Mouse (Mus musculus): ENCODE results near the gene Tmem9.
A peak's percentile ranks its signal among the peaks of the same experiment; 100 is the strongest.

Tmem9 gene

GRCm38 (mm10) chr1:136032961-136033360 is 25.0 kb downstream of the Tmem9 start:
- no peak for DNase-seq

DNA sequence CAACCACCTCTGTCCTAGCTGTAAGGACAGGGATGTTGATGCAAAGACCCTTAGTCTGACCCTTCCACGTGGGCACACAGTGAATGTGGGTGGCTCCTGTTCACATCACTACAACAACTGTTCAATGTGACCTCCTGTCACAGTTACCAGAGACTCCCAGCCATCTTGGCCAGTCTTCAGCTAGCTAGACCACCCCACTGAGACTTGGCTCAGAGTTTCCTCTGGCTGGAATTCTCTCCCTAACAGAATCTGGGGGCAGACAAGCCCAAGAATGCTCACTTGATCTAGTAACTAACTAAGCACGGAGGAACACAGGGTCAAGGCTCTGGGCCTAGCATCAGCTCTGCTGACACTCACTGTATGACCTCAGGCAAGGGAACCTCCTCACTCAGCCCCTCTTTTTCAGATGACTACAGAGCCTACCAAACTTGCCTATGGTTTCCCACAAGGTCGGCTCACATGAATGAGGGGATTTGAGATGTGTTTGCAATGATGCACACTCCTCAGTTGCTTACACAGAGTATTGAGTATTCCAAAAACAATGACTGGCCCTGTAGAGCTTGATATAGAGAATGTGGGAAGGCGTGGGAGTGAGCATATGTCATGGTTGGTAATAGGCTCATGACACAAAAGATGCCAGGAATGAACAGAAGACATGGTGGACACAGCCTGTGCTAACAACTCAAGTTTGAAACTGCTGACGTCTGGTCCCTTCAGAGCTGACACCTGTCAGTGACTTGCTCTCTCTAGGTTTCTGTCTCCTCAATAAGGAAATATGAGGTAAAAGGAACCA is 31.0 kb downstream of the Tmem9 start:
- DNase-seq = no peak

DNA sequence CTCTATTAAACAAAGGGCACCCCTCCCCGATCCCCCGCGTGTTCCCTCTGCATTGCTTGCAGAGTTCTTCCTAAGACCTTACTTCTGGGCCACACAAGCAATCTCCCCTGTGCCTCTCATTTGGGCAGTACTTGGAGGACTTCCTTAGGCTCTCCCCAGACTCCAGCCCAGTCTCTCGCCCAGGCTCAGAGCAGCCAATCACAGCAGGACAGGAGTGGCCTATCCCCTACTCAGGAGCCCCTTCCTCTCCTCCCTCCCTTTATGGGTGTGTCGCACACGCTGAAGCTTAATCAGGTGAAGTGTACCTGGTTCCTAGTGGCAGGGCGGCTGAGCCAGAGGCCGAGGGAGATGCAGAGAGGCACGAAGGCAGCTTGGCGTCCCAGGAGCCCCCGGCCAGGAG is 32.5 kb downstream of the Tmem9 start:
- DNase-seq = peak; percentile 20

DNA sequence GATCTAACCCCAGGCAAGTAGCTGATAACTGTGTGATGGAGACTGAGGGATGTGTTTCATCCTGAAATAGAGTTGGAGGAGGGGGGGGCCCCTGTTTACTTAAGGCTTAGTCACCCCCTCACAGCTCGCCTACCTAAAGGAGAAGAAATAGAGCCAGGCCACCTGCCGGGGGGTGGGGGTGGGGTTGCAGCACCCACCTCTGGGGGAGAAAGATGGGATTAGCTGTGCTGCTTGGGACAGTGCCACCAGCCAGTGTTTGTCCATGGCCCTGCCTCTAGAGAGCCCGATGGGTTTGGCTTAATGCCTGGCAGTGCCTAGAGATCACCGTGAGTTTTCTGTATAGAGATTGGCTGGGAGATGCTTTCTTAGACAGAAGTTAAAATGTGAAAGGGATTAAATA is 32.9 kb downstream of the Tmem9 start:
- no peak for DNase-seq

DNA sequence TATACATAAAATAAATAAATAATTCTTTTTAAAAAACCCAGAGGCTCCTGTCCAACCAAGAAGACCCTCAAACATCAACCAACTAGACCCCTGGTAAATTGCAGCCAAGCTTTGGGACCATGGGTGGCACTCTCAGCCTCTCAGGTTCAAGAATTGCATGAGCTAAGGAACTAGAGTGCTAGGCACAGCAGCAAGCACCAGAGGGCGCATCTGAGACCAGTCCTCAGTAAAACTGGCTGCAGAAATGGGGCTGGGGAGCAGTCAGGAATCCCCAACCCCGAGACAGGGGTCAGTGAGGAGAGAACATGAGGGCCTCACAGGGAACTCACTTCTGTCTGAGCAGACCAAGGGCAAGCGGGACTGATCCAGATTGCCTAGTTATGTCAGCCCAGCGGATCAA is 37.8 kb downstream of the Tmem9 start:
- DNase-seq = peak; percentile 78

- peak; percentile 43 for DNase-seq
Measured at GRCm38 (mm10) chr1:136047432-136047831, 39.5 kb downstream of the Tmem9 start.

DNA sequence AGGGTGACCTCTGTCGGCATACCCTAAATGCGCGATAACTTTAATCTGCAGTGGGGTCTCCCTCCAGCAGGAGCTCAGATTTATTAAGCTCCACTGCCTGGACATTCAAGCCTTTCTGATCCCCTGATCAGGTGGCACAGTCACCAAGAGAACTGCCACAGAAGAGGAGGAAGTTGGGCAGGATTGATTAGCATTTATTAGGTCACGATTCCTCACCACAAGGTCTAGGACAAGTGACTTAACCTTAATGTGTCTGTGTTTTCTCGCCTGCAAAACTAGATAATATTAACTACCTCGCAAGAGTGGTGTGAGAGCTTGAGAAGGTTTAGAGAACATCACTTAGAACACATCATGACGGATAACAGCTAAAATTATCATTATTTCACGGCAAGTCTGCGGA is 39.9 kb downstream of the Tmem9 start:
- no peak for DNase-seq

DNA sequence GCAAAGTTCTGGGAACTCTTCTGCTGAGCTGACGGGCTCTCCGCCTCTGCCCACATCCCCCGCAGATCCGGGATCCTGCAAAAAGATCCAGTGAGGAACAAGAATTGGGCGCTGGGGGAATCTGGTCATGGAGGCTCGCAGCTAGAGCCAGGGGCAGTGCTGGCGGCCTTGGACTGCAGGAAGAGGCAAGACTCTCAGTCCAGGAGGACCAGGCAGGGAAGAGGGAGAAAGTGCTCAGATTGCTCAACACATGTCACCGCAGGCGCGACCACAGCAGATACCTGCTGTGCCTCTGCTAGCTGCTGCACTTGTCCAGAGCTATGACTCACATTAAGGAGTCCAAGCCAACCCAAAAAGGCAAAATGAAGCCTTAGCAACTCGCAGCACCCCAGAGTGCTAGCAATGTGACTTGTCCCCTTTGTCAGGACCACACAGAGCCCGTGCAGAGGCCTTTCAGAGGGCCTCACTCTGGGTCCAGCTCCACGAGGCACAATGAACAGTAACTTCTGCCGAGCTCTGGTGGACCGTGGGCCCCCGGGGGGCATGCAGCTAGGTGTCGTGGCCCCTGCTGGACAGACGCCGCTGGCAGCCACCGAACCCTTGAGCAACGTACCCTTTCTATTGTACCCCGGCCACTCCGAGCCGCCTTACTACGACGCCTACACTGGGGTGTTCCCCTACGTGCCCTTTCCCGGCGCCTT is 42.5 kb downstream of the Tmem9 start, which contains the start of gene Ascl5:
Ascl5 (plus strand) TSS at position 493 of the 701 bp plus-strand sequence.
- DNase-seq = no peak

DNA sequence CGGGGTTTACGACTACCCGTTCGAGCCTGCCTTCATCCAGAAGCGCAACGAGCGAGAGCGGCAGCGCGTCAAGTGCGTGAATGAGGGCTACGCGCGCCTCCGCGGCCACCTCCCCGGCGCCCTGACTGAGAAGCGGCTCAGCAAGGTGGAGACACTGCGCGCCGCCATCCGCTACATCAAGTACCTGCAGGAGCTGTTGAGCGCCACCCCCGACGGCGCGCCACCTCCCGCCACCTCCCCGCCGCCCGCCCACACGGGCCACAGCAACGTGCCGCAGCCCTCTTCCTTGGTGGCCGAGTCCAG is 43.0 kb downstream of the Tmem9 start:
- DNase-seq = peak; percentile 50

DNA sequence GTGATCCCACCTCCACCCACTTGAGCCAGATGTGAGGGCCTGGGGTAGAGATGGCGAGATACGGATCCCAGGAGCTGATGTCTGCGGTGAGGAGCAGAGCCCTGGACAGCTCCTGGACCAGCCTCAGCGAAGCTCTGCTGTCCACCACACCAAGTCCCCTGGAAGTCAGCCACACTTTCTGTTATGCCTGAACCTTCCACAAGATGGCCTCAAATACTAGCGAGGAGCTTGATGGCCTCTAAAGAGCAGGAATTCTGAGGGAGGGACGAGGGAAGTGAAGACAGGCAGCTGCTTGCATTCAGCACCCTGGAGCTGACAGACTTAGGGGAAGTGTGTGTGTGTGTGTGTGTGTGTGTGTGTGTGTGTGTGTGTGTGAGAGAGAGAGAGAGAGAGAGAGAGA is 43.5 kb downstream of the Tmem9 start:
- DNase-seq = peak; percentile 89

DNA sequence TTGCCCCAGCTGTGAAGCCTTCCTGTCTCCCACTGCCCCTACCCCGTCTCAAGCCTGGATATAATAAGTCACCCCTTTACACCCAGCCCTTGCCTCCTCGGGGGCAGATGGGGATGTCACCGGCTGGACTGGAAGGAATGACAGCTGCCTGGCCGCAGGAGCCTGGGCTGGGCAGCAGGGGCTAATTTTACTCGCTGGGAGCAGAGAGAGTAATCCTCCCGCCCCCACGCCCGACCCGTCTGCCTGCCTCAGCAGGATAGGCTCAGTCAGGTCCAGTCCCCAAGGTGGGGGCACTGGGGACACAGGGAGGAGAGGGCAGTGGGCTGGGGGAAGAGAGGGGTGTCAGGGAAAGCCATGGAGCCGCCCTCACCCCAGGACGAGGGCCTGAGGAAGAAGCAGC is 44.6 kb downstream of the Tmem9 start, which contains the start of gene Cacna1s:
Cacna1s (plus strand) TSS at position 204 of the 400 bp plus-strand sequence.
- no peak for DNase-seq

GRCm38 (mm10) chr1:136055771-136056170 is 47.8 kb downstream of the Tmem9 start:
- no peak for DNase-seq

DNA sequence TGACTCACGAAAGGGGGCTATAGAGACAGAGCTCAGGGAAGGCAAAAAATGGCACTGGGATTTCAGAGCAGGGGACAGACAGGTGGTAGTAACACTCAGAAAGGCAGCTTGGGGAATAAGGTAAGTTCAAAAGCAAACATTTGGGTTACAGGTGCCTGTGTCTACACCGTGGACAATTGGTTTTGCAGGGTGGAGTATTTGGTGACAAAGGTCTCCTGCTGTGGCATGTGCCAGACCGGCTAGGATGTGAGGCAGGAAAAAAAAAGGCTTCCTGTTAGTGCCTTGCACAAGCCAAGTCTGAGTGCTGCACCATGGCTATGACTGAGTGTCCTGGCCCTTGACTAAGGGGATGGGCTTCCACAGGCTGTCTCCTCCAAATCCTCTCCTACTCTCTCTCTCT is 50.6 kb downstream of the Tmem9 start:
- DNase-seq = no peak

DNA sequence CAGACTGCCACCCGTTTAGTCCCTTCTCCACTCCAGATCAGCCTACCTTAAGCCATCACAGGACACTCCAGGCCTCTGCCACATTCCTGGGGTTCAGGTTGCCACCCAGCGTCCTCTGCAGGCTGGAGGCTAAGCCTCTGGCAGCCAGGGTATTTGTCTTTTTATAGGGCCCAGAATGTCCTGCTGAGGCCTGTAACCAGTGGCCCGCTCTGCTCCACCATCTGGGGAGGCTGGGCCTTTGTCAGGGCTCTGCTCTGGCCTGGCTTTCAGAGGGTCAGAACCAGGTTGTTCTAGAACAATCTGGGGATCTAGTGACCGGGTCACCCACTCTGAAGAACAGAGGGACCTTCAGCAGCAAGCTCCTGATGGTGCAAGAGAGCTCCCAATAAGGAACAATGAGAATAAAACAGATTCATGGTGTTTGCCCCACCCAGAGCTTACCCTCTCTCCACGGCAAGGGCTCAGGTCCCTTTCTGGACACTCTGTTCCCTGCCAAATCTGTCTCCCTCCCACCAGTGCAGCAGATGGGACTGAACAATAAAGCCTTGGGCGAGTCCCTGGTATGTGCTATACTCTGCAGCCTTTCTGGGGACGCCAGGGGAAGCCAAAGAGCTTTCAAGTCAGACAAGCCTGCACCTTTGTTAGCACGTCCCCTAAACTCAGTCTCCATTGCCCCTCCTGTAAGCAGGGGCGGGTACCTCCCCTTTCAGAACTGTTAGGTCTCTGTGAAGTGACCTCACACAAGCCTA is 53.3 kb downstream of the Tmem9 start:
- no peak for DNase-seq

GRCm38 (mm10) chr1:136061790-136062141 is 53.8 kb downstream of the Tmem9 start:
- DNase-seq = no peak

- DNase-seq = no peak
Measured at GRCm38 (mm10) chr1:136063991-136064390, 56.0 kb downstream of the Tmem9 start.

GRCm38 (mm10) chr1:136066621-136067020 is 58.7 kb downstream of the Tmem9 start:
- DNase-seq = no peak

DNA sequence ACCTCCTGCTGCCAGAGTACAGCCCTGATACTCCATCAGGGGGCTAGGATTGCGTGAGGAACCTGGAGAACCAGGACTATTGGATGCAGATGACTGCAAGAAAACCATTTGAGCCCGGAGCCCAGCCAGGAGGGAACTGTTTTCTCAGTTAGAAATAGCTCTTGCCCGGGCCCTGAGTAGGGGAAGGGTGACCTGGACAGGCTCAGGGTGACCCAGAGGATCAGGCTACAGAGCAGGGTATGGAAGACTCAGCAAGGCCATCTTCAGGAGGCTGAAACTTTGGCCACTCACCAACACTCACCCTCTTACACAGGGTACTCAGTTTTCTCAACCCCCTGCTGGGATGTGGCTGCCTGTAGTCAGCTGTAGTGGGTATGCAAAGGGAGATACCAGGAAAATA is 59.6 kb downstream of the Tmem9 start:
- no peak for DNase-seq

- DNase-seq = peak; percentile 58
Measured at GRCm38 (mm10) chr1:136076086-136076485, 68.1 kb downstream of the Tmem9 start.

DNA sequence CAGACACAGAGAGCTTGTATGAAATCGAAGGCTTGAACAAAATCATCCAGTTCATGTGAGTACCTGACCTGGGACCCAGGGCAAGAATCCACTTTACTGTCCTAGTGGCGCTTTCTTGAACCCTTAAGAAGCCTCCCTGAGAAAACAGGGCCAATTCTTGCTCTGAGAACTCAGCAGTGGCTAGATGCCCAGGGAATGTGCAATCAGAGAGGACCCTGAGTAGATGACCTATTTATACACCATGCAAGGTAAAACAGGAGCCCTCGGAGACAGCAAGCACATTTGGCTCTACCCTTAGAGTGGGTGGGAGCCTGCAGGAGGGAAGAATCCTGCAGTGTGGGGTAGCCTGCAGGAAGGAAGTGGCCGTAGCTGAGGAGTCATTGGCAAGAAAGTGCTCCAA is 69.7 kb downstream of the Tmem9 start:
- no peak for DNase-seq

DNA sequence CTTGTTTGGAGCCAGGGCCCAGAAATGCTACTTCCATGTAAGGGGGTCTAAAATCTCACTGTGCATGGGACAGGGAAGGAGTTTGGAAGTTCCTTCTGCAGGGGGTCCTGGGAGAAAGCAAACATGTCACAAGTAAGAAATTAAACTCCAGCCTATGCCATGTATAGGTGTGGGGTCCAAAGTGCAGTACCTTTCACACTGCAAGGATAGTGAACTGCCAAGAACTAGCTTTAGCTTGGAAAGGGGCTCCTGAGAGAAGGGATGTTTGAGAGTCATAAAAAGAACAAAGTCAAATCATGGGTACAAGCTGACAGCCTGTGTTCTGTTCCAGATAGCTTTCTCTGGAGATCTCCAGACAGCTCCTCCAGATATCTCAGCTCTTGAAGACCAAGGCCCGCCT is 73.2 kb downstream of the Tmem9 start:
- no peak for DNase-seq
